Mouse (Mus musculus): ENCODE results near the gene Bahcc1. TPM values are rescaled to one million over a fixed set of nuclear protein-coding genes. Genes with fewer than 3 reads are reported as not detected.
A peak's percentile ranks its signal among the peaks of the same experiment; 100 is the strongest.

Bahcc1 gene
- polyA plus RNA-seq, 1 experiment from 2014 or later = 2.2 TPM

DNA sequence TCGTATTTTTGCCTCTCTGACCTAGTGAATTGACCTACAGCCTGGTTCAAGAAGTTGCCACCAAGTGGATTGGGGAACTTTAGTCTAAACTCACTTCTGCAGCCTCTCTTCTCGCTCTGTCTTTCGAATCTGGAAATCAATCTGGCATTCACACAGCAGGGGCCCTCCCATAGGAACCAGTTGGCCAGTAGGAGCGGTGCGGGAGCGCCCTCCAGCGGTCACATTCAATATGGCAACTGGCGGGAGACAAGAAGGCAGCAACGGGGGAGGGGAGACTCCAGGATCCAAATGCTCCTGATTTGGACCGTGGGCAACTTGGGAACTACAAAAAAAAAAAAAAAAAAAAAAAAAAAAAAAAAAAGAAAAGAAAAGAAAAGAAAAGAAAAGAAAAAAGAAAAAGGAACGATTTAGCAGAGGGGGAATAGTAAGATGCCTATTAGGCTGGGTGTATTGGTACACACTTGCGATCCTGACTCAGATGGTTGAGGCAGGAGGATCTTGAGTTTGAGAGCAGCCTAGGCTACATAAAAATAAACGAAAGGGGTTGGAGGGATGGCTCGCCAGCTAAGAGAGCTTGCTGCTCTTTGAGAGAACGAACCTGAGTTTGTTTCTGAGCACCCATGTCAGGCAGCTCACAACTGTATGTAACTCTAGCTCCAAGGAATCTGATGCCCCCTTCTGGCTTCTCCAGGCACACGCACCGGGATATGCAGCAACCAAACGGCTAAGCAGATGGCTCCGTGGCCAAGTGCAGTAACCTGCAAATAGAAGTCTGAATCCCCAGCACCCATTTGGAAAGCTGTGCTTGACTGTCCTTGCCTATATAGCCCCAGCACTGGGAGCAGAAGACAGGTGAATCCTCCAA, 75.1 kb downstream of the Bahcc1 start:
- H3K79me2 ChIP-seq (ENCODE audit: inconsistent target) = no peaks in the 10 kb centered on the region
- WGBS (ENCODE audit: missing documents) = 9% methylated on average over 16 of the region's 19 CpGs
- no peak overlapping the region for H3K27ac ChIP-seq
- no peak overlapping the region for H3K4me3 ChIP-seq (ENCODE audit: inconsistent target)
- no peaks in the 10 kb centered on the region for H3K36me3 ChIP-seq (ENCODE audit: inconsistent target)

DNA sequence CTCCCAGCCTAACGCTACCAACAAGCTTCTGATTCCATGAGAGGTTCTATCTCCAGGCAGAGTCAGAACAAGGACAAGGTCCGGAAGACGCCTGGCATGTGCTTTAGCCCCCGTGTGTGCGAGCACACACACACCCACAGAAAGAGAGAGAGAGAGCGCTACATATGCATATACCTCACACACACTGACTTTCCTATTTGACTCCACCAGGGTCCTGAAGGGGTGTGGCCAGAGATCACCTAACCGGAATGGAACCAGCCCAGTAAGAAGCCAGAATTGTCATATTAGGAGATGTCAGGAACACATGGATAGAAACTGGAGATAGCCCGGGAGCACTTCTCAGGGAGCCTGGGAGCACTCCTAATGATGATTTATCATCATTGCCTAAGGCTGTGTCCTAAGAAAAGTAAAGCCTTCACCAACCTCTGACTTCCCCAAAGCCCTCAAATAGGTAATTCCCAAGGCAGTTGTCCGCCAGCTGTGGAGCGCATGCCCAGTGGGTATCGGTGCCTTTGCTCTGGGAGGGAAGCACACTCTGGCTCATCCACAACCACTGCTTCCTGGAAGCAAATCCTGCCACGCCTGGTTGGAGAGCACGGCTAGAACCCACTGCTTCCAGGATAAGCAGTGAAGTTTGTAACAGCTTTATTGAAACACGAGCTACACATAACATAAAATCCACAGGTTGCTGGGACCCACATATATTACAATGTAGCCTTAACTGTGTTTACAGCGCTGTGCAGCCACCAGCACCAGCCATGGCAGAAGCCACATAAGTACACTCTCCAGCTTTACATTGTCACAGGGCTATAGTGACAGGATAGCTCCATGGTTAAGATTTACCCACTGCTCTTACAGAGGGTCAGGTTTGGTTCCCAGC, 75.9 kb downstream of the Bahcc1 start:
- WGBS (ENCODE audit: missing documents) = 57% methylated on average over 15 of the region's 15 CpGs
- Histone ChIP-seq H3K4me3 (ENCODE audit: inconsistent target) (no peak overlapping the region), H3K79me2 (ENCODE audit: inconsistent target) (no peaks in the 10 kb centered on the region), H3K36me3 (ENCODE audit: inconsistent target) (no peaks in the 10 kb centered on the region), H3K27ac (no peak overlapping the region)

DNA sequence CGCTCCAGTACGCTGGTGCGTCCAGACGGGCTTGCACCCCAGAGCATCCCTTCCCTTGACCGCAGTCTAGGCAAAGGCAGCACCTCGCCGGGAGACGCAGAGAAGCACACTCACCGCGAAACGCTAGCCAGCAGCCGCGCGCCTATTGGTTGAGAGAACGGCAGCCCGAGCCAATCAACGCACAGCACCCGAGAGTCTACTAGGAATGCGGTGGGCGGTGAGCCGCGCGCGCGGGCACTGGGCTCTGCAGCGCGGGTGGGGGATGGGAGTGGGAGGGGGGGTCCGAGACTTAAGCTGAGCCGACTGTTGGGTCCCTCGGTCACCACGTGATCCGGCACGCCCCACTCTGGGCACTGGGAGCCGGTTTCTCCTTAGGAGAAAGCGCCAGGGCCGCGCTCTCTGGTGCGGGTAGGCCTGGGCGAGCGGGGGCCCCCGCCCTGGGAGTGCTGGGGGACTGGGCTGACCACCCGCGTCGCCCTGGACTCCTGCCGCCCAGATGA, 78.1 kb downstream of the Bahcc1 start:
- no peaks in the 10 kb centered on the region for H3K36me3 ChIP-seq (ENCODE audit: inconsistent target)
- H3K4me3 ChIP-seq (ENCODE audit: inconsistent target) = no peak overlapping the region
- under 1% methylated on average over 44 of the region's 45 CpGs for WGBS (ENCODE audit: missing documents)
- no peak overlapping the region for H3K27ac ChIP-seq
- no peaks in the 10 kb centered on the region for H3K79me2 ChIP-seq (ENCODE audit: inconsistent target)

DNA sequence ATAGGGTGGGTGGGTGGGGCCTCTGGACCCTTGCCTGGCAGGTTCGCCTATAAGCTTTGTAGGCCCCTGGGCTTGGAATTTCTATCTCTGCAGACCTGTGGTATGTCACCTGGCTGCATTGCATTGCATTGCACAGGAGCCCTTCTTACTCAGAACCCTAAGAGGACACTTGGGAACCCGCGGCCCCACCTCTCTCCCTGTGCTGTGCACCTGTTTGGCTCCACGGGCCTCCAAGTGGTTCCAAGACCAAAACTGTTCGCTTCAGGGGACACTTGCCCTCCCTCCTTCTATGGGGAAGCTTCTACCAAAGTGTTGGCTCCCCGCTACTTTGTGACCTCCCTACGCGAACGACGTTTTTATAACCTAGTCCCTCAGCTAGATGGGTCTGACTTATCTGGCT, 78.8 kb downstream of the Bahcc1 start:
- Histone ChIP-seq H3K27ac (no peak overlapping the region), H3K79me2 (ENCODE audit: inconsistent target) (no peaks in the 10 kb centered on the region), H3K4me3 (ENCODE audit: inconsistent target) (no peak overlapping the region), H3K36me3 (ENCODE audit: inconsistent target) (no peaks in the 10 kb centered on the region)
- WGBS (ENCODE audit: missing documents) = 70% methylated on average over 10 of the region's 10 CpGs

DNA sequence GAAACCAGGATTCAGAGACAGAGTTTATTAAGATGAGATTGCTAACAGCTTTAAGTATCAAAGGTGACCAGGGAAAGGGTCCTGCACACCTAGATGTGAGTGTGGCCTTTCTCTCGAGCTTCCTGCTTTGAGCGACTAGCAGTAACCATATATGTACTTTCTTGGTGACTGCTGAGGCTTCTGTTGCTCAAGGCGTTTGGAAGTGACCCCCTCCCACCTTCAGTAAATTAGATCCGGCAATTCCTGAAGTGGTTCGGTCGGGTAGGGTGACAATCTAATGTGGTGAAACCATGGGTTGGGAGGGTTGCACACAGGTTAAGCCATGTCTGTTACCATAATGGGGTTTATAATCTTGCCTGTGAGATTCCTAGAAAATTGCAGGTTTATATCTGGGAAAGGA, 79.3 kb downstream of the Bahcc1 start:
- Histone ChIP-seq H3K36me3 (ENCODE audit: inconsistent target) (no peaks in the 10 kb centered on the region), H3K79me2 (ENCODE audit: inconsistent target) (no peaks in the 10 kb centered on the region), H3K4me3 (ENCODE audit: inconsistent target) (no peak overlapping the region), H3K27ac (no peak overlapping the region)
- 90% methylated on average over 6 of the region's 6 CpGs for WGBS (ENCODE audit: missing documents)

DNA sequence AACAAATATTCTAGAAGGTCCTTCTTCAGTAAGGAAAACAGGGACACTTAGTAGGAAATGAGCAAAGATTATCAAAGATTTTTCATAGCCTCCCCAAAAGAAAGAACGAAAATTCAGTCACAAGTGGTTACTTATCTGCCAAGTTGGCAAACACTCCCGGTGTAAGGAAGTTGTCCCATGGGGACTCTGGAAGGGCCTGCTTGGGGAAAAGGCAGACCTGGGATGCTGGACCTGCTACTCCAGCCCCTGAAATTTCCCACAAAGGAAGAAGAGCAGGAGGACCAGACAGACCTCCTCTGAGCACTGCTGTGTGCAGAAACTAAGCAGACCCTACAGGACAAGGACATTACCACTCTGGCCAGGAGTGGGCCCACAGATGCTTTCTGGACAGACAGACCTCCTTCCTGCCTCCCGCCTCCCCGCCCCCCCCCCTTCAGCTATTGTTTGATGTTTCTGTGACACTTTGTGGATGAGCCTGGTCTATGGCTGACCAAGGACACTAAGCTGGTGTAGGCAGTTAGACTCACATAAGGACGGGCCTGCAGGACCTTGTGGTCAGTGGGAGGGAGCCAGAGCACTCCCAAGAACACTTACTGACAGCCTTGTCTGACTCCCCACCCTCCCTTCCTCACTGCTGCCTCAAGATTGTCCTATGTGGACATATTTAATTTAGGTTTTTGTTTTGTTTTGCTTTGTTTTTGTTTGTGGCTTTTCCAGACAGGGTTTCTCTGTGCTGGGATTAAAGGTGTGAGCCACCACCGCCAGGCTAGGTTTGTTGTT, 81.3 kb downstream of the Bahcc1 start:
- no peaks in the 10 kb centered on the region for H3K79me2 ChIP-seq (ENCODE audit: inconsistent target)
- H3K4me3 ChIP-seq (ENCODE audit: inconsistent target) = no peak overlapping the region
- 84% methylated on average over 4 of the region's 6 CpGs for WGBS (ENCODE audit: missing documents)
- H3K27ac ChIP-seq = no peak overlapping the region
- H3K36me3 ChIP-seq (ENCODE audit: inconsistent target) = no peaks in the 10 kb centered on the region

DNA sequence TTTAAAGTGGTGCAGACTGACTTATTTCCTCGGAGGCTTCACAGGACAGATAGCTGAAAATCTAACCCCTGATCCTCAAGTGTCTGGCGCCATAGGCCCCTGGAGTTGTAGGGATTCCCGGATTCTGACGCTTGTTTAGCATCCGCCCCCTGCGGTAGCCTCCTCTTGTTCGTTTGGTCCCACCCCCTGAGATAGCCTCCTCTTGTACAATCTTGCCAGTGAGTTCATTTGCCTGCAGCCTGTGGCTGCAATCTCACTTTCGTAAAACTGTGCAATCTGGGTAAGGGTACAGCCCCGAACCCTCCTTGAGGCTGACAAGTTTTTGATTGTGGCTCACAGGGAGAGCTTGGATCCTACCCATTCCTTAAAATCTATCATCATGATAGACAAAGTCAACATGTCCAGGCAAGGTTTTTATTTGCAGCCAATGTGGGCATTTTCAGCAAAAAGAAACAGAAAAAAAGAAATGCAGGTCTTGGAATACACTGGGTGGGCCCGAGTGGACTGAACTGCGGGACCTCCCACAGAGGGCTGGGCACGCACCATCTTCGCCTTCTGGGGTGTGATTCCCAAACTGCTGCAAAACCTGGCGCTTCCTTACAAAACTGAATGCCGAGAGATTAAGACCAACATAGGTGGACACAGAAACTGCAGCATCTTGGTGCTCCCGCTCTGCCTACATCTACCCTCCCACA, 82.1 kb downstream of the Bahcc1 start:
- no peak overlapping the region for H3K27ac ChIP-seq
- no peaks in the 10 kb centered on the region for H3K36me3 ChIP-seq (ENCODE audit: inconsistent target)
- WGBS (ENCODE audit: missing documents) = 89% methylated on average over 16 of the region's 16 CpGs
- no peak overlapping the region for H3K4me3 ChIP-seq (ENCODE audit: inconsistent target)
- H3K79me2 ChIP-seq (ENCODE audit: inconsistent target) = no peaks in the 10 kb centered on the region

DNA sequence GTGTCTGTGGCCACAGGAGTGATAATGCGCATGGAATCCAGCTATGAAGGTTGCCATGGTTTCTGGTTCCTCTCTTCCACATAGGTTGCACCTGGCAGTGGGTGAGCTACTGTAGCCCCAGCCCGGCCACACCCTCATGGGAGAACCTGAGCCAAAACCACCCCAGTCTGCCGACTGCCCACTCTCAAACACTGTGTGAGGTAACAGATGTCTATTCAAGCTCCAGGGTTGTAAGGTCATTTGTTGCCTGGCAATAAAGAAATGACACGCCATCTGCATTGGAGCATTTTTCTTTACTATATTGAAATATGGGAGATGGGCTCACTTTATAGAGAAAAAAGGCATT, 82.6 kb downstream of the Bahcc1 start:
- H3K79me2 ChIP-seq (ENCODE audit: inconsistent target) = no peaks in the 10 kb centered on the region
- WGBS (ENCODE audit: missing documents) = 44% methylated on average over 3 of the region's 4 CpGs
- no peaks in the 10 kb centered on the region for H3K36me3 ChIP-seq (ENCODE audit: inconsistent target)
- peak overlapping the region; percentile 63 for H3K27ac ChIP-seq
- peak overlapping the region; percentile 53; the same call in 1 of the 2 replicates for H3K4me3 ChIP-seq (ENCODE audit: inconsistent target)

DNA sequence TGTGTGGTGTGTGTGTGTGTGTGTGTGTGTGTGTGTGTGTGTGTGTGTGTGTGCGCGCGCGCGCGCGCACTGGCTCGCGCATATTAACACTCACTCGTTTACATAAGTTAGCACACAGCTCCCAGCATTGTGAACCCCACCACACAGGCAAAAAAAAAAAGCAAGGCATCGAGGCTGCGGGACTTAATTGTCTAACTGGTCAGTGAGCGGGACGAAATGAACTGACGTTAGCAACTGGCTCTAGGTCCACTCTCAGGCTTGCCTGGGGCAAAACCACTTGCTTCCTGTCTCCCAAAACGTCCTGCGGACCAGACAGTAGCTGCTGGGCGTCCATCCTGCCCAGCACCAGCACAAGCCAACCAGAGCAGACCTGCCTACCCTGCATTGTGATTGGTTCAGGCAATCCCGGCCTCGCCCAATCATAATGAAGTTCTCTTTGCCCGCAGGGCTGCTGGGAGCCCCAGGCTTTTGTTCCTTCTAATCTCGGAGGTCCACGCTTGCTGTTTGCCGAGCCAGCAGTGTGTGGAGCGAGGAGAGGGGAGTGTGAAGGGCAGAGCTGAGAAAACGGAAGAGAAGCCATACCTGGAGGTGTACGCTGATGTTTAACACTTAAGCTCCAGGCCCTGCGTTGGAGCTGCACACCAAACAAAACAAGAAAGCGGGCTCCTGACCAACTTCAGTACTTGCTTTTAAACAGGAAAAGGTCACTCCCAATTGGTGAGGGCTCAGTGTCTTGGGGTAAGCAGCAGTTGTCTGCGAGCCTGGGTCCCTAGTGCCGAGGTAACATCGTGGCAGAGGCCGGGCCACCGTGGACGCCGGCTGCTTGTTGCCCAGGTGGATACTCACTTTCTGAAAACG, 83.3 kb downstream of the Bahcc1 start:
- 2% methylated on average over 30 of the region's 37 CpGs for WGBS (ENCODE audit: missing documents)
- no peaks in the 10 kb centered on the region for H3K36me3 ChIP-seq (ENCODE audit: inconsistent target)
- H3K27ac ChIP-seq = peak overlapping the region; percentile 63
- H3K79me2 ChIP-seq (ENCODE audit: inconsistent target) = no peaks in the 10 kb centered on the region
- peak overlapping the region; percentile 53 for H3K4me3 ChIP-seq (ENCODE audit: inconsistent target)

DNA sequence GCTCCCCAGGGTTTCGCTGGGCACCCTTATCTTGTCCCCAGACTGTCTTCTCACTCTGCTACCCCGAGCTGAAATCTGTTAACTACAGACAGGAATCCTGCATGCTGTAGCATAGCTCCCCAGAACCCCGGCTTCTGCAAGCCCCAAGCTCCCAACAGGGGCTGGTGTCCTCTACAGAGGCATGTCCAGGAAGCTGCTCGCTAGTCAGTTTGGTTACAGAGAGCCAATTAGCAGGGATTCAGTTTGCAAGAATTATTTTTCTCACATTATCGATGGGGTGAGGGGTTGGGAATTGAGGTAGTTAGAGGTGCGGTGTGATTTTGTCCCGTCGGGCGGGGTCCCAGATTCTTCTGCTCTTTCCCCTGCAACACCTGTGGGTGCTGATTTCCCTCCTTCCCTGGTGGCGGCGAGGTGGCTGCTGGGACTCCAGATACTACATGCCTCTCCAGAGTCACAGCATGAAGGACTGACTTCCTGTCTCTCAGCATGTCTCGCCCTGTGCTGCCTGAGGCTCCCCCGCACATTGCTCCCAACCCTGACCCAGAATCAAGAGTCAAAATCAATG, 84.0 kb downstream of the Bahcc1 start:
- Histone ChIP-seq H3K4me3 (ENCODE audit: inconsistent target) (peak overlapping the region; percentile 53), H3K79me2 (ENCODE audit: inconsistent target) (no peaks in the 10 kb centered on the region), H3K36me3 (ENCODE audit: inconsistent target) (no peaks in the 10 kb centered on the region), H3K27ac (peak overlapping the region; percentile 63)
- WGBS (ENCODE audit: missing documents) = 9% methylated on average over 13 of the region's 13 CpGs

DNA sequence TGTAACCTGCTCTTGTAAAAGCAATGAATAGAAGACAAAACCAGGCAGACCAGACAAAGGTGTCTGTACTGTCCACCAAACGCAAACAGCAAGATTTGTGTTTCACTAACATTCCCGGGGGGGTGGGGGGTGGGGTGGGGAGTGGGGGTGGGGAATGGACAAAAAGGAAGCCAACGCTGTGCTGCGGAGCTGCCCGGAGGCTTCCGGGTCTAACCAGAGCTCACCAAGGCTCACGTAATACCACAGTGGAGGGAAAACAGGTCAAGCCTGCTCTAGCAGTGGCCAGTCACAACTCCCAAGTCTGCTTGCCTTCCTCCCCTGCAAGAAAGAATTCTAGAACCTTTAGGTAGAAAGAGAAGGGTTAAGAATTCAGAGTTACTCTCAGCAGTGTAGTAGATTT, 84.7 kb downstream of the Bahcc1 start:
- Histone ChIP-seq H3K36me3 (ENCODE audit: inconsistent target) (no peaks in the 10 kb centered on the region), H3K79me2 (ENCODE audit: inconsistent target) (no peaks in the 10 kb centered on the region), H3K27ac (no peak overlapping the region), H3K4me3 (ENCODE audit: inconsistent target) (no peak overlapping the region)
- 76% methylated on average over 7 of the region's 7 CpGs for WGBS (ENCODE audit: missing documents)

DNA sequence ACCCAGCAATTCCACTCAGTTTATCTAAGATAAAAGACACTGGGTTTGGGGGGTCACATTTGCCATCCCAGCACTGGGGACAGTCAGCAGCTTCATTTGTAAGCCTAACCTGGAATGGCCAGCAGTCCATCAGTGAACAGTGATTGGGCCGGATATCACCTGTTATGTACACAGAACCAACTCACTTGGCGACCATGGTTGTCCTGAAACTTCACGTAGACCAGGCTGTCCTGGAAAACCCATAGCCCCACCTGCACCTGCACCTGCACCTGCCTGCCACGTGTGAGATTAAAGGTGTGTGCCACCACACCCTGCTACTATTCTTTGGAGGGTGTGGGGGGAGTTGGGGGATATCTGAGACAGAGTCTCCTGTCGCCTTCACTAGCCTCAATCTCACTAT, 86.6 kb downstream of the Bahcc1 start:
- 99% methylated on average over 5 of the region's 5 CpGs for WGBS (ENCODE audit: missing documents)

DNA sequence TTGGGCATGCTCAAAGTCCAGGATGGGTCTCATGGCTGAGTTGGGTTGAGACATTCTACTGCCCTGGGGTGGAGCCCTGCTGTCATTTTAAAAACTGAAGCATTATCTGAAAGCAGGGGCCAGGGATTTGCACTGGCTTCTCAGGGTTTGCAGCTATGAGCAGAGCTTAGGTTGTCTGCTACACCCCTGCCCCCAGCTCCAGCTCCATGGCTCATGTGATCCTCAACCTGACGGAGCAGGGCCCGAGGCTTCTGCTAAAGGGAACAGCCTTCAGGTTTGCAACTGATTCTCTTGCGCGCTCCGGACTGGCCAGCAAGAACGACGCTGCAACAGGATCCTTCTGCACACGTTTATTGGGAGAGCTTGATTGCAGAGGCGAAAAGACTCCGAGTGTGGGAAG, 87.4 kb downstream of the Bahcc1 start:
- Histone ChIP-seq H3K36me3 (ENCODE audit: inconsistent target) (no peaks in the 10 kb centered on the region), H3K79me2 (ENCODE audit: inconsistent target) (no peaks in the 10 kb centered on the region), H3K4me3 (ENCODE audit: inconsistent target) (no peak overlapping the region), H3K27ac (no peak overlapping the region)
- WGBS (ENCODE audit: missing documents) = 93% methylated on average over 8 of the region's 10 CpGs

More for the DNA sequence above, 86.6 kb downstream of the Bahcc1 start:
- Histone ChIP-seq H3K79me2 (ENCODE audit: inconsistent target) (no peaks in the 10 kb centered on the region), H3K4me3 (ENCODE audit: inconsistent target) (no peak overlapping the region), H3K27ac (no peak overlapping the region), H3K36me3 (ENCODE audit: inconsistent target) (no peaks in the 10 kb centered on the region)
